Mouse (Mus musculus) lung, embryonic 15.5 days (tissue): ENCODE data around the gene Syne1. TPM values are rescaled to one million over a fixed set of nuclear protein-coding genes. Genes with fewer than 3 reads are reported as not detected.

Source experiments
- ATAC-seq: fragments of 200-750 bp; cut with Nextera tagmentation; 2 replicates; pipeline ENCODE4 v1.8.0; 2017; ENCODE audit warnings: moderate number of reproducible peaks, borderline replicate concordance; ENCODE audit not compliant: low FRiP score, low TSS enrichment; ENCODE audit errors: extremely low read depth
- H3K27ac ChIP-seq: fragments of 300-500 bp; sonication (generic); 2 replicates; pipeline ENCODE4 v1.5.1; 2015; ENCODE audit warnings: moderate library complexity, mild to moderate bottlenecking, inconsistent platforms
- H3K27me3 ChIP-seq: fragments of 300-500 bp; sonication (generic); 2 replicates; pipeline ENCODE4 v1.6.1; 2015; ENCODE audit warnings: inconsistent platforms
- H3K36me3 ChIP-seq: fragments of 300-500 bp; sonication (generic); 2 replicates; pipeline ENCODE4 v1.6.1; 2015; ENCODE audit warnings: inconsistent platforms
- H3K4me1 ChIP-seq: fragments of 300-500 bp; sonication (generic); 2 replicates; pipeline ENCODE4 v1.6.1; 2015; ENCODE audit warnings: inconsistent platforms
- H3K4me2 ChIP-seq: fragments of 300-500 bp; sonication (generic); 2 replicates; pipeline ENCODE4 v1.6.1; 2015; ENCODE audit warnings: inconsistent platforms, mild to moderate bottlenecking, moderate library complexity
- H3K4me3 ChIP-seq: fragments of 300-500 bp; sonication (generic); 2 replicates; pipeline ENCODE4 v1.5.1; 2015; ENCODE audit warnings: mild to moderate bottlenecking, inconsistent platforms
- H3K9ac ChIP-seq: fragments of 300-500 bp; sonication (generic); 2 replicates; pipeline ENCODE4 v1.6.1; 2015; ENCODE audit warnings: inconsistent platforms
- H3K9me3 ChIP-seq: fragments of 300-500 bp; sonication (generic); 2 replicates; pipeline ENCODE4 v1.6.1; 2016; ENCODE audit warnings: inconsistent platforms
- WGBS: fragments of 180-500 bp; shearing (Covaris S2); methylation state at CpG from one replicate; pipeline ENCODE4 v1.1.7; 2015; 5-methylcytosine and 5-hydroxymethylcytosine counted together
- polyA plus RNA-seq: library from polyadenylated mRNA; unstranded; fragments of >200 nt; fragmentation: Nextera tagmentation; extraction: Ambion mirVana; gene quantifications from 2 replicates; pipeline ENCODE4 v1.2.1, GENCODE M21; 2015

Gene Syne1
- polyA plus RNA-seq, 1 experiment from 2014 or later: 4.9 TPM

- Histone ChIP-seq H3K36me3 (no peaks in the 10 kb centered on the region), H3K4me1 (no peaks in the 10 kb centered on the region), H3K27ac (no peak overlapping the region), H3K9me3 (no peaks in the 10 kb centered on the region), H3K27me3 (no peaks in the 10 kb centered on the region), H3K4me3 (no peak overlapping the region), H3K4me2 (no peak overlapping the region), H3K9ac (no peak overlapping the region)
- WGBS: 72% methylated on average over 9 of the region's 9 CpGs
- ATAC-seq: no peak
Measured at GRCm38 (mm10) chr10:5480552-5481550, 70.4 kb downstream of the Syne1 start.

- Histone ChIP-seq H3K9me3 (no peaks in the 10 kb centered on the region), H3K4me3 (no peak overlapping the region), H3K36me3 (no peaks in the 10 kb centered on the region), H3K27me3 (no peaks in the 10 kb centered on the region), H3K27ac (no peak overlapping the region), H3K4me2 (no peak overlapping the region), H3K4me1 (no peaks in the 10 kb centered on the region), H3K9ac (no peak overlapping the region)
- no peak for ATAC-seq
- WGBS: 40% methylated on average over 6 of the region's 6 CpGs
Measured at GRCm38 (mm10) chr10:5480097-5480496, 71.2 kb downstream of the Syne1 start.

- ATAC-seq: no peak
- WGBS: 79% methylated on average over 2 of the region's 2 CpGs
Measured at GRCm38 (mm10) chr10:5468638-5469037, 82.6 kb downstream of the Syne1 start.

GRCm38 (mm10) chr10:5453830-5454229, 97.5 kb downstream of the Syne1 start:
- H3K4me1 ChIP-seq: no peaks in the 10 kb centered on the region
- H3K9ac ChIP-seq: no peak overlapping the region
- H3K4me3 ChIP-seq: no peak overlapping the region
- no peaks in the 10 kb centered on the region for H3K36me3 ChIP-seq
- H3K4me2 ChIP-seq: no peak overlapping the region
- no peaks in the 10 kb centered on the region for H3K27me3 ChIP-seq
- H3K9me3 ChIP-seq: no peaks in the 10 kb centered on the region
- no peak overlapping the region for H3K27ac ChIP-seq
- no peak for ATAC-seq

More at GRCm38 (mm10) chr10:5468638-5469037, 82.6 kb downstream of the Syne1 start:
- Histone ChIP-seq H3K4me3 (no peak overlapping the region), H3K9me3 (no peaks in the 10 kb centered on the region), H3K27me3 (no peaks in the 10 kb centered on the region), H3K4me2 (no peak overlapping the region), H3K27ac (no peak overlapping the region), H3K9ac (no peak overlapping the region), H3K4me1 (no peaks in the 10 kb centered on the region), H3K36me3 (no peaks in the 10 kb centered on the region)

GRCm38 (mm10) chr10:5449944-5450343, 101.3 kb downstream of the Syne1 start:
- Histone ChIP-seq H3K36me3 (no peaks in the 10 kb centered on the region), H3K27me3 (no peaks in the 10 kb centered on the region)
- 84% methylated on average over 2 of the region's 2 CpGs for WGBS

GRCm38 (mm10) chr10:5447950-5448716, 103.1 kb downstream of the Syne1 start:
- Histone ChIP-seq H3K4me1 (no peaks in the 10 kb centered on the region), H3K36me3 (no peaks in the 10 kb centered on the region), H3K4me2 (no peak overlapping the region), H3K4me3 (no peak overlapping the region), H3K27ac (no peak overlapping the region), H3K27me3 (no peaks in the 10 kb centered on the region), H3K9ac (no peak overlapping the region), H3K9me3 (no peaks in the 10 kb centered on the region)
- WGBS: 58% methylated on average over 4 of the region's 4 CpGs
- no peak for ATAC-seq

More at GRCm38 (mm10) chr10:5449944-5450343, 101.3 kb downstream of the Syne1 start:
- no peaks in the 10 kb centered on the region for H3K9me3 ChIP-seq
- no peak overlapping the region for H3K27ac ChIP-seq
- no peak overlapping the region for H3K4me3 ChIP-seq
- no peak overlapping the region for H3K9ac ChIP-seq
- H3K4me1 ChIP-seq: no peaks in the 10 kb centered on the region
- ATAC-seq: no peak
- no peak overlapping the region for H3K4me2 ChIP-seq

GRCm38 (mm10) chr10:5445313-5445712, 106.0 kb downstream of the Syne1 start:
- no peak overlapping the region for H3K4me3 ChIP-seq
- no peak overlapping the region for H3K4me2 ChIP-seq
- H3K27me3 ChIP-seq: no peaks in the 10 kb centered on the region
- no peak for ATAC-seq
- WGBS: 87% methylated on average over 3 of the region's 3 CpGs
- H3K36me3 ChIP-seq: no peaks in the 10 kb centered on the region
- H3K9ac ChIP-seq: no peak overlapping the region
- no peaks in the 10 kb centered on the region for H3K4me1 ChIP-seq
- H3K9me3 ChIP-seq: no peaks in the 10 kb centered on the region
- H3K27ac ChIP-seq: no peak overlapping the region

- no peak overlapping the region for H3K27ac ChIP-seq
- no peak overlapping the region for H3K9ac ChIP-seq
- no peaks in the 10 kb centered on the region for H3K9me3 ChIP-seq
- no peaks in the 10 kb centered on the region for H3K27me3 ChIP-seq
- no peak overlapping the region for H3K4me2 ChIP-seq
- no peak for ATAC-seq
- no peaks in the 10 kb centered on the region for H3K4me1 ChIP-seq
- H3K4me3 ChIP-seq: no peak overlapping the region
- 81% methylated on average over 2 of the region's 2 CpGs for WGBS
- H3K36me3 ChIP-seq: no peaks in the 10 kb centered on the region
Measured at GRCm38 (mm10) chr10:5443020-5443419, 108.3 kb downstream of the Syne1 start.

GRCm38 (mm10) chr10:5439802-5440350, 111.4 kb downstream of the Syne1 start:
- Histone ChIP-seq H3K27ac (no peak overlapping the region), H3K36me3 (no peaks in the 10 kb centered on the region), H3K4me3 (no peak overlapping the region), H3K27me3 (no peaks in the 10 kb centered on the region), H3K9me3 (no peaks in the 10 kb centered on the region), H3K4me2 (no peak overlapping the region), H3K9ac (no peak overlapping the region), H3K4me1 (no peaks in the 10 kb centered on the region)
- no peak for ATAC-seq
- 61% methylated on average over 2 of the region's 2 CpGs for WGBS

- ATAC-seq: no peak
- Histone ChIP-seq H3K4me1 (no peaks in the 10 kb centered on the region), H3K4me2 (no peak overlapping the region), H3K27ac (no peak overlapping the region), H3K9ac (no peak overlapping the region), H3K4me3 (no peak overlapping the region), H3K27me3 (no peaks in the 10 kb centered on the region), H3K36me3 (no peaks in the 10 kb centered on the region), H3K9me3 (no peaks in the 10 kb centered on the region)
- WGBS: 87% methylated on average over 2 of the region's 2 CpGs
Measured at GRCm38 (mm10) chr10:5437766-5438165, 113.5 kb downstream of the Syne1 start.

GRCm38 (mm10) chr10:5423984-5424383, 127.3 kb downstream of the Syne1 start:
- WGBS: 70% methylated on average over 4 of the region's 4 CpGs
- no peaks in the 10 kb centered on the region for H3K27me3 ChIP-seq
- no peak overlapping the region for H3K4me3 ChIP-seq
- H3K9me3 ChIP-seq: no peaks in the 10 kb centered on the region
- ATAC-seq: no peak
- no peak overlapping the region for H3K9ac ChIP-seq
- H3K36me3 ChIP-seq: no peaks in the 10 kb centered on the region
- H3K27ac ChIP-seq: no peak overlapping the region
- H3K4me1 ChIP-seq: no peaks in the 10 kb centered on the region
- H3K4me2 ChIP-seq: no peak overlapping the region

GRCm38 (mm10) chr10:5415730-5416129, 135.6 kb downstream of the Syne1 start:
- H3K27ac ChIP-seq: no peak overlapping the region

More at GRCm38 (mm10) chr10:5415730-5416129, 135.6 kb downstream of the Syne1 start:
- Histone ChIP-seq H3K27me3 (no peaks in the 10 kb centered on the region), H3K4me1 (0 out of 2 replicates have a peak, but pooled peaks cover 3% of the 10 kb centered on the region), H3K9ac (no peak overlapping the region), H3K4me3 (no peak overlapping the region), H3K9me3 (no peaks in the 10 kb centered on the region), H3K36me3 (no peaks in the 10 kb centered on the region), H3K4me2 (no peak overlapping the region)
- WGBS: 80% methylated on average over 3 of the region's 3 CpGs
- ATAC-seq: no peak
